8 mouse cellular contexts compared by ENCODE assay signal in the genomic region with DNA sequence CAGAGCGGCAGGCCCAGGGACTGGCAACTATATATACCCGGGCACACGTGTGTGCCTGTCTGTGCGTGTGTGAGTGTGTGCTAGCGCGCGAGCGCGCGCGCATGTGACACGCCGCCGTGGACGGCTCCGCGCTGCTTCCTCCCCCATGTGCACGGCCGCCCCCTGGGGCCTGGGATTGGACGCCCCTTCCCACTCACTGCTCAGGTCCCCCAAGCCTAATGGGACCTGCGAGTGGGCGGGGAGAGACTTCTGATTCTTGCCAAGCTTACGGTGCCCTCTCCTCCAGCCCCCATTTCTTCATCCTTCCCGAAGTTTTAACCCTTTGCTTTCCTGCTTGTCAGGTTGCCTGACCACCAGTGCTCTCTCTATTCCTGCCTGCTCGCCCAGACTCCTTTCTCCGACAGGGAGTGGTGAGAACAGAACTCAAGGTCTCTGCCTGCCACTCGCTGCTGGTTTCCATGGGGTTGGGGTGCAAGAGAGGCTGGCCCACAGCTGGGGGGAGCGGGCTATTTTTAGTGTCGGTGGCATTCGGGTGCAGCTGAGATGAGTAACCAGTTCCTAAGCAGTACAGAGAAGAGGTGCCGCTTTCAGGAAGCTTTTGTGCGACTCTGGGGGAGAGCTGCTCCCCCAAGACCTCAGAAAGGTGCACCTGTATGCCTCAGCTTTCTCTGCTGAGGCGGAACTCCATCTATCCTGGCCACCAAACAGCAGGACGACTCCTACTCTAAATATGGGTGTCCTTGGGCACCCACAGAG. TPM values are rescaled to one million over a fixed set of nuclear protein-coding genes. Genes with fewer than 3 reads are reported as not detected.
A peak's percentile ranks its signal among the peaks of the same experiment; 100 is the strongest.
DNase-seq lines count a peak whose midpoint lies in the region; ATAC-seq lines count a peak whose summit lies in the region.

No protein-coding gene starts in this region.

- WGBS in neural tube, embryonic 11.5 days, result 1% methylated on average over 19 of the region's 34 CpGs
- under 1% methylated on average over 34 of the region's 34 CpGs for WGBS in heart, embryonic 14.5 days

- H3K4me2 ChIP-seq in neural tube, embryonic 11.5 days (ENCODE audit: low read depth), result peak overlapping the region; percentile 48
- H3K4me2 ChIP-seq in heart, embryonic 14.5 days (ENCODE audit: low read length), result peak overlapping the region; percentile 88

- H3K36me3 ChIP-seq in neural tube, embryonic 11.5 days (ENCODE audit: control insufficient read depth, insufficient read depth, low read length), result peaks cover 3% of the 10 kb centered on the region; the same call in 1 of the 2 replicates
- H3K36me3 ChIP-seq in heart, embryonic 14.5 days (ENCODE audit: control insufficient read depth, insufficient read depth, low read length), result peaks cover 26% of the 10 kb centered on the region
- H3K36me3 ChIP-seq in megakaryocyte, embryonic 14.5 days (replicated peaks; ENCODE audit: low read length), result peaks cover 33% of the 10 kb centered on the region

- H3K4me1 ChIP-seq in neural tube, embryonic 11.5 days (ENCODE audit: control insufficient read depth, insufficient read depth, low read length), result peaks cover 30% of the 10 kb centered on the region
- peaks cover 34 to 57% of the 10 kb centered on the region in 2 experiments for H3K4me1 ChIP-seq in heart, embryonic 14.5 days (ENCODE audit: control insufficient read depth in 2 of 2, insufficient read depth in 2 of 2, low read length in 2 of 2)
- H3K4me1 ChIP-seq in megakaryocyte, embryonic 14.5 days, result peaks cover 66% of the 10 kb centered on the region

- no peak for ATAC-seq in neural tube, embryonic 11.5 days (ENCODE audit: insufficient read depth, low FRiP score, low TSS enrichment)
- no peak for ATAC-seq in heart, embryonic 14.5 days (ENCODE audit: insufficient number of reproducible peaks, insufficient read depth, low FRiP score, low read depth)

- peak overlapping the region; percentile 33 for H3K4me3 ChIP-seq in neural tube, embryonic 11.5 days (ENCODE audit: low read depth, low read length)
- peak overlapping the region; percentile 46 to 50 for H3K4me3 ChIP-seq in heart, embryonic 14.5 days (ENCODE audit: control insufficient read depth in 1 of 2, insufficient read depth in 1 of 2, low read depth in 1 of 2, low read length in 2 of 2)
- peak overlapping the region; percentile 90 for H3K4me3 ChIP-seq in megakaryocyte, embryonic 14.5 days (replicated peaks)

- H3K27me3 ChIP-seq in neural tube, embryonic 11.5 days (ENCODE audit: control insufficient read depth, insufficient read depth, low read length), result peaks cover 68% of the 10 kb centered on the region
- peaks cover 63% of the 10 kb centered on the region for H3K27me3 ChIP-seq in heart, embryonic 14.5 days (ENCODE audit: control insufficient read depth, insufficient read depth, low read length)
- H3K27me3 ChIP-seq in megakaryocyte, embryonic 14.5 days (replicated peaks), result peaks cover 71% of the 10 kb centered on the region

- no peak overlapping the region for H3K27ac ChIP-seq in neural tube, embryonic 11.5 days (ENCODE audit: low read depth, low read length)
- H3K27ac ChIP-seq in heart, embryonic 14.5 days (replicated peaks in 1 of 2; ENCODE audit: control insufficient read depth in 1 of 2, insufficient read depth in 1 of 2, low read depth in 2 of 2, low read length in 2 of 2), result no peak overlapping the region

- H3K9me3 ChIP-seq in neural tube, embryonic 11.5 days (ENCODE audit: control insufficient read depth, low read length), result no peaks in the 10 kb centered on the region
- no peaks in the 10 kb centered on the region for H3K9me3 ChIP-seq in heart, embryonic 14.5 days (ENCODE audit: control insufficient read depth, low read length)
- no peaks in the 10 kb centered on the region for H3K9me3 ChIP-seq in megakaryocyte, embryonic 14.5 days

- 0 out of 2 replicates have a peak overlapping the region, but pooled peaks have one; percentile 23 for H3K9ac ChIP-seq in neural tube, embryonic 11.5 days (ENCODE audit: low read length)
- H3K9ac ChIP-seq in heart, embryonic 14.5 days (ENCODE audit: low read length), result peak overlapping the region; percentile 67

- peak; percentile 26 for DNase-seq in neural tube, embryonic 11.5 days (ENCODE audit: low spot score)
- DNase-seq in neural tube, embryonic 10.5 days (ENCODE audit: extremely low spot score, low spot score), result no peak
- peak; percentile 91 for DNase-seq in brain, adult 2 months (ENCODE audit: low read depth, low spot score)
- DNase-seq in layer of hippocampus, postnatal 14 days (ENCODE audit: low spot score in 2 of 2), result peak; percentile 86 to 88
- DNase-seq in thymus, adult 18-20 months, result peak; percentile 58 to 68
- DNase-seq in urinary bladder, postnatal 4 days (ENCODE audit: low spot score in 2 of 2), result no peak

RNA-seq across cellular contexts. Expression of a gene that starts 1.2 kb away (rescaled TPM):
- polyA plus RNA-seq in neural tube, embryonic 11.5 days (2014; fragmentation: Nextera tagmentation; extraction: Ambion mirVana), result 0.48 and 0.78 TPM in 2 replicates
- 0.22 and 0.51 TPM in 2 replicates for polyA plus RNA-seq in heart, embryonic 14.5 days (2014; fragmentation: Nextera tagmentation; extraction: Ambion mirVana)
- 100 to 1,000 TPM; 747 to 793 TPM for total RNA-seq in layer of hippocampus, postnatal 14 days (2021)
- 0.32 and 0.73 TPM in 2 replicates for polyA plus RNA-seq in megakaryocyte, embryonic 14.5 days (2012; ENCODE audit: insufficient read depth, low replicate concordance)

RNA-seq across cellular contexts. Expression of a gene that starts 18.4 kb away (rescaled TPM):
- polyA plus RNA-seq in neural tube, embryonic 11.5 days (2014; fragmentation: Nextera tagmentation; extraction: Ambion mirVana), result 11.8 and 12.9 TPM in 2 replicates
- polyA plus RNA-seq in heart, embryonic 14.5 days (2014; fragmentation: Nextera tagmentation; extraction: Ambion mirVana), result not detected in 2 replicates
- not detected for total RNA-seq in layer of hippocampus, postnatal 14 days (2021)
- polyA plus RNA-seq in megakaryocyte, embryonic 14.5 days (2012; ENCODE audit: insufficient read depth, low replicate concordance), result not detected in 2 replicates

RNA-seq across cellular contexts. Expression of a gene that starts 23.2 kb away (rescaled TPM):
- 73.1 and 74.0 TPM in 2 replicates for polyA plus RNA-seq in neural tube, embryonic 11.5 days (2014; fragmentation: Nextera tagmentation; extraction: Ambion mirVana)
- polyA plus RNA-seq in heart, embryonic 14.5 days (2014; fragmentation: Nextera tagmentation; extraction: Ambion mirVana), result 82.0 and 85.5 TPM in 2 replicates
- 10 to 100 TPM; 44.5 to 46.2 TPM for total RNA-seq in layer of hippocampus, postnatal 14 days (2021)
- 237 and 264 TPM in 2 replicates for polyA plus RNA-seq in megakaryocyte, embryonic 14.5 days (2012; ENCODE audit: insufficient read depth, low replicate concordance)

RNA-seq across cellular contexts. Expression of a gene that starts 30.1 kb away (rescaled TPM):
- 0.51 and 0.95 TPM in 2 replicates for polyA plus RNA-seq in neural tube, embryonic 11.5 days (2014; fragmentation: Nextera tagmentation; extraction: Ambion mirVana)
- not detected in 2 replicates for polyA plus RNA-seq in heart, embryonic 14.5 days (2014; fragmentation: Nextera tagmentation; extraction: Ambion mirVana)
- total RNA-seq in layer of hippocampus, postnatal 14 days (2021), result under 1 TPM; 0.41 to 0.48 TPM
- polyA plus RNA-seq in megakaryocyte, embryonic 14.5 days (2012; ENCODE audit: insufficient read depth, low replicate concordance), result not detected in 2 replicates

RNA-seq across cellular contexts. Expression of a gene that starts 45.1 kb away (rescaled TPM):
- polyA plus RNA-seq in neural tube, embryonic 11.5 days (2014; fragmentation: Nextera tagmentation; extraction: Ambion mirVana), result 42.0 and 44.0 TPM in 2 replicates
- polyA plus RNA-seq in heart, embryonic 14.5 days (2014; fragmentation: Nextera tagmentation; extraction: Ambion mirVana), result 26.7 and 31.9 TPM in 2 replicates
- 100 to 1,000 TPM; 791 to 794 TPM for total RNA-seq in layer of hippocampus, postnatal 14 days (2021)
- 7.0 and 17.8 TPM in 2 replicates for polyA plus RNA-seq in megakaryocyte, embryonic 14.5 days (2012; ENCODE audit: insufficient read depth, low replicate concordance)

Comparison
In these comparisons a context has a peak if more than half of its experiments do, and no peak if none do; other contexts are left out.
1. DNase-seq: peak in neural tube, embryonic 11.5 days (single experiment), brain, adult 2 months (single experiment), layer of hippocampus, postnatal 14 days (2 of 2) and thymus, adult 18-20 months (2 of 2); none in neural tube, embryonic 10.5 days (single experiment) and urinary bladder, postnatal 4 days (0 of 2).
2. H3K4me3 ChIP-seq: peak in every context shown above with its lines; median percentile 90 in megakaryocyte, embryonic 14.5 days; 48 in heart, embryonic 14.5 days; 33 in neural tube, embryonic 11.5 days.
3. RNA of a gene that starts 18.4 kb away (polyA plus RNA-seq): 11.8 to 12.9 TPM in neural tube, embryonic 11.5 days; not detected in heart, embryonic 14.5 days and not detected in megakaryocyte, embryonic 14.5 days; every median in the first group is over 10 times any median in the second.